Mouse (Mus musculus): Measurements from ENCODE around the gene Steap2.
A peak's percentile ranks its signal among the peaks of the same experiment; 100 is the strongest.
"Not testable (repeated sequence)": the region's sequence is repeated elsewhere in the genome, so short reads cannot be mapped to it uniquely, and the experiment has no call there.

Gene Steap2

GRCm38 (mm10) chr5:5693956-5694653, at the start of gene Steap2:
TSS of gene Steap2 (minus strand) at chr5:5694578.
- ATAC-seq (ENCODE audit: insufficient number of reproducible peaks, low FRiP score, low TSS enrichment): peak; percentile 86

DNA sequence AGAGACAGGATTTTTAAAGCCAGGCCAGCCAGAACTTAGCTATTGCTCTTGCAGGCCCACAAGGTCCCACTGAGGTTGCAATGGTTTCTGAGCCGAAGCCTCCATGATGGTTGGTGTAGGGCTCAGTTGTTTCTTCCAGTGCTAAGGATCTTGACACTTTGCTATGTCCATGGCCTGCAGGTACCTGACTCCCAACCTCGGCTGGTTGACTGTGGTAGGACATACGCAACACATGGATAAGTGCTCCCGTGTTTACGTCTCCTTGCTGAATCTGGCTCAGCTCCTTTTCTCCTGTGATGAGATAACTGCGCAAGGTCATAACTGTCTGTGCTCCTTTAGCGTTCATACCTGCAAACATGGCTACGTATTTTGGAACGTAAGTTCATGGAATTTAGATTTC, 40.1 kb upstream of the Steap2 start:
- ATAC-seq (ENCODE audit: insufficient number of reproducible peaks, low FRiP score, low TSS enrichment): no peak

DNA sequence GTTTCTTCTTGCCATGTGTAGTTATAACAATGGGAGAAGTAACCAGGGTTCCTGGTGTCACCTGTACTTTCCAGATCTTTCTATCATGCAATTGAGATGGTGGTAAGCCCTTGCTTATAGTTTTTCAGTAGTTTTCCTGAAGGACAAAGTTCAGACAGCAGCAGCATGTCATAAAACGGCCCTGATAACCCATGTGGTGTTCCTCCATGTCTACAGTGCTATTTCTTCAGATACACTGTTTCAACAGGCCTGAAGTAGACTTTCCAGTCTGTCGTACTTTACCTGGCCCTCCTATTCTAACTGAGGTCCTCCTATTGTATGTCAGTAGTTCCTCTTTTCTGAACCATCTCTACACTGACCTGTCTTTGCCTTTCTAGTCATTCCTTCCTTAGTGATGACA, 38.5 kb upstream of the Steap2 start:
- no peak for ATAC-seq (ENCODE audit: insufficient number of reproducible peaks, low FRiP score, low TSS enrichment)

DNA sequence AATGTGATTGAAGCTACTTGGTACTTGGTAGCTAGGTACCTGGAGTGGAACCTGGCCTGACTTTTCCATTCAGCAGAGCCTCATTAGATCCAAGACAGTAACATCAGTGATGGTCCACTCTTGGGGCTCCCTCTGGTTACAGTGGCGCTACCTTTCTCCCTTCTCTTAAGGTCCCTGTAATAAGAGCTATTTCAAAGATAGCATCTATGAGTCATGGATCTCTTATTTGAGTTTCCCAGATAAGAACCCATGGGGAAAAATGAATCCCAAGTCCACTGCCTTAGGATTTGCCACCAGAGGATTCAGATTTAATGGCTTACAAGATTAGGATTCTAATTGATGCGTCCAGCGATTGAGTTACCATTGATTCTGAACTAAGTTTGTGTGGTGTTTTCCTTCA, 37.8 kb upstream of the Steap2 start:
- no peak for ATAC-seq (ENCODE audit: insufficient number of reproducible peaks, low FRiP score, low TSS enrichment)

DNA sequence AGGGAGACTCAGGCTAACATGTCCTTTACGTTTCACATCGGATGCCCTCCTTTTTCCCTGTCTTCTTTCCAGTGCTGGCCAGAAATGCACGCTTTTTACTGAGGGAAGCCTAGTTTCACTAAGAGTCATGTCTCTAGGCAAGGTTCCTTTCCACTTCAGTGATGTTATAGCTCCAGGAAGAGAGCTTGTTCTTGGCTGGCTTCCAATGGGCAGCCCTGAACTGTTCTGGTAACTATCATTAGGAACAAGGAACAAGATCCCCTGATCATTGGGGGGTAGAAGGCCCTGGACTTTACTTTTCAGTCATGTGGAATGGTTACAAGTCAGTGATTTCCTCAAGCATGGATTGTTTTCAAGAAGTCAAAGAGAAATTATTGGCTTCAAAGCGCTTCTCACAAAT, 35.5 kb upstream of the Steap2 start:
- ATAC-seq (ENCODE audit: insufficient number of reproducible peaks, low FRiP score, low TSS enrichment): no peak

GRCm38 (mm10) chr5:5722217-5722616, 27.8 kb upstream of the Steap2 start:
- ATAC-seq (ENCODE audit: insufficient number of reproducible peaks, low FRiP score, low TSS enrichment): no peak

- ATAC-seq (ENCODE audit: insufficient number of reproducible peaks, low FRiP score, low TSS enrichment): no peak
Measured at GRCm38 (mm10) chr5:5711032-5711431, 16.7 kb upstream of the Steap2 start.

GRCm38 (mm10) chr5:5707341-5708278, 13.2 kb upstream of the Steap2 start:
- no peak for ATAC-seq (ENCODE audit: insufficient number of reproducible peaks, low FRiP score, low TSS enrichment)

DNA sequence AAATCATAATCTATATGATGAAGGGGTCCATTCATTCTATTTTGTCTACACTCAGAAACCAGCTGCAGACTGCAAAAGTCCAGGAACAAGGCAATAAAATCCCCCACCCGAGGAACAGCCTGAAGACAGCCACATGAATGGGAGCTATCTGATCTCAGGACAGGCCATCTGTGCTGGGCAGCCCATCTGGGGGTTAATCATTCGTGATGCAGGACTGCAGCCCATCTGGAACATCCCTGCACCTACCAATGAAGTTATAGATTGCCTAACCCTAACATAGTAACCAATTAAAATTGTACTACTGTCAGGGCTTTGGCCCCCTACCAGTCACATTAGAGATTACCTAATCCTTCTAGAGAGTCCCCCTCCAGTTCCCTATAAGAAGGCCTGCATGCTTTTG, 10.6 kb upstream of the Steap2 start:
- no peak for ATAC-seq (ENCODE audit: insufficient number of reproducible peaks, low FRiP score, low TSS enrichment)

DNA sequence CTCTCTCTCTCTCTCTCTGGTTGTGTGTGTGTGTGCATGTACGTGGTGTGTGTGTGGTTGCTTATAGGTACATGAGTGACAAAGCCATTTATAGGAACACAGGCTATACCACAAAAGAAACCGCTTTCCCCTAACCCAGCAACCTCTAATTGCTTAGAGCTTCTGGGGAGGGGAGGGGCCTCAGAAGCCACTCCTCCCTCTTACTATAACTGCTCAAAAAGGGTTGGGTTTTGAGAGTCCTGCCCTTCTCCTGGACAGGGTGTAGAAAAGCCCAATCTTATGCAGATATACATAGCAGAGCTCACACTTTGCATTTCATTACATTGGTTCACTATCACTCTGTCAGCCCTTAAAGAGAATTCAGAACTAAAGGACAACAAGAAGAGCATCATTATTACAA, 6.0 kb upstream of the Steap2 start:
- ATAC-seq (ENCODE audit: insufficient number of reproducible peaks, low FRiP score, low TSS enrichment): no peak

GRCm38 (mm10) chr5:5698830-5699229, 4.5 kb upstream of the Steap2 start:
- ATAC-seq (ENCODE audit: insufficient number of reproducible peaks, low FRiP score, low TSS enrichment): no peak

- ATAC-seq (ENCODE audit: insufficient number of reproducible peaks, low FRiP score, low TSS enrichment): no peak
Measured at GRCm38 (mm10) chr5:5695401-5695942, 1.1 kb upstream of the Steap2 start.

DNA sequence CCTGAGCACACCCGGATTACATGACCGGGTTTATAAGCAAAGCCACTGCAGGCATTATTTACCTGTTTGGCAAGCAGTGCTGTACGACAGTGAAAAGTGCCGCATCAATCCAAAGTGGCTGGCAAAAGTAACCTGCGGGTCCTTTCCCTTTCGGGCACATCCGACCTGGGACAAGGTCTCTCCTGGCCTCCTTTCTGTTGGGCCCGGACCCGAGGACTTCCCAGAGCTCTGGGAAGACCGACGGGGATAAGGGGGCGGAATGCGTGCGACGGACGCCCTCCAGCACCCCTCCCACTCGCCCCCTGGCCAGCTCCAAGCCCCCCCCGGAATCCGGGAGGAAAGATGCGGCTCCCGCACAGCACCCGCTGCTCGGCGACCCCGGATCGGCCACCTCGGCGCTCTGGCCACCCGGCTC, 830 bp downstream of the Steap2 start:
- peak; percentile 23; the same call in 1 of the 2 replicates for ATAC-seq (ENCODE audit: insufficient number of reproducible peaks, low FRiP score, low TSS enrichment)

DNA sequence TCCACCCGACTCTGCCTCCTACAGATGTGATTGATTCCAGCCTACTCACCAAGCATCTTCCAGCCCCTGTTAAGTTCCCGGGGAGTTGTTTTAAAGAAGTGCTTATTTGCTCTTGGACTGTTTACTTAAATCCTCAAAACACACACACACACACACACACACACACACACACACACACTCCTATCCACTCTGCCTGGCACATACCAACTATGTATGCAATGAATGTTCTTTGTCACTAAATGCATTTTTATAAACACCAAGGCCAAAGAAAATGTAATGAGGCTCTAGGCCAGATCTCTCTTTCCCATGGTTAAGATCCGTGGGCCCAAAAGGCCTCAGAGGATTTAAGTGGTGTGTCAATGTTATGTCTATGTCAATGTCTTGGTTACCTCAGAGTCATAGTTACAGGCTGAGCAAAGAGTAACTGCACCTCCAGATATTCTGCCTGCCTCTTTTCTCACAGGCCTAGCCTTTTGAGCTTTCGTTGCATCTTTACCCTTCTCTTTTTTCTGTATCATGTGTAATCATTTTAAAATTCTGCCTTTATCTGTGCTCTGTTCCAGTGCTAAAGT, 2.1 kb downstream of the Steap2 start:
- ATAC-seq (ENCODE audit: insufficient number of reproducible peaks, low FRiP score, low TSS enrichment): no peak

- no peak for ATAC-seq (ENCODE audit: insufficient number of reproducible peaks, low FRiP score, low TSS enrichment)
Measured at GRCm38 (mm10) chr5:5688945-5689540, 5.3 kb downstream of the Steap2 start.

DNA sequence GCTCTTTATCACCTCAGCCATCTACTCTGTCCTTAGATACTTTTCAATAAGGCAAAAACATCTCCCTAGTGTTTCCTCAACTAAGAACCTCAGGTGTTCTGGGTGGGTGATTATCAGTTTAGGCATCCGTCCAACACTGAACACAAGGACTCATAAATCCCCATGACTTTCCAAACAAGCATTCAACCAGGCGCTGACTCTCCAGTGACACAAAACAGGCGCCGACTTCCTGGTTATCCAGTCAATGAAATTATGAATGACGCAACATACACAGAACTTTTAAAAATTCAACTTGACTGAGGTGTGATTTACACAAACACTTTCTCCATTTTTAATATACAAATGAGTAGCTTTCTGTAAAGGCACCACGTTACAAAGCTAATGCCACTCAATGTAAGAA, 6.2 kb downstream of the Steap2 start:
- no peak for ATAC-seq (ENCODE audit: insufficient number of reproducible peaks, low FRiP score, low TSS enrichment)

- 0 out of 2 replicates have a peak, but pooled peaks have one; percentile 1 for ATAC-seq (ENCODE audit: insufficient number of reproducible peaks, low FRiP score, low TSS enrichment)
Measured at GRCm38 (mm10) chr5:5686973-5687372, 7.4 kb downstream of the Steap2 start.

- not testable (repeated sequence) for ATAC-seq (ENCODE audit: insufficient number of reproducible peaks, low FRiP score, low TSS enrichment)
Measured at GRCm38 (mm10) chr5:5684946-5685345, 9.4 kb downstream of the Steap2 start.

DNA sequence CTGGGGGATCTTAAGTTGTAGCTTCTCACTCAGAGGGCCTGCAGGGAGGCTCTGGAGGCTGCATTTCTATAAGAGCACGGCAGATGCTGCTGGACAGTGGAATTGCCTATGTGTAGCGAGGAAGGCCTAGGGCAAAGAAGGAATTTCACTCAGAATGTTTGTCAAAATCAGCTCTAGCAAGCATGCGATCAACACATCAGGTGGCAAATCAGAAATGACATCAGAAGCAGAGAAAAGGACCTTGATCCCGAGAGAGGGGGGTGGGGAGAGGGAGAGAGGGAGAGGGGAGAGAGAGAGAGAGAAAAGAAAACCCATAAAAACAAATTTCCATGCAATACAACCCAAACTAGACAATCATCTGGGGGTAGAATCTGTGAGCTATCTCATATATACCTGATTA, 11.1 kb downstream of the Steap2 start:
- ATAC-seq (ENCODE audit: insufficient number of reproducible peaks, low FRiP score, low TSS enrichment): no peak

GRCm38 (mm10) chr5:5679459-5679858, 14.9 kb downstream of the Steap2 start:
- no peak for ATAC-seq (ENCODE audit: insufficient number of reproducible peaks, low FRiP score, low TSS enrichment)

Measured in cerebellum, adult (tissue).